Mouse (Mus musculus): ENCODE measurements around the gene Jup.
A peak's percentile ranks its signal among the peaks of the same experiment; 100 is the strongest.

Gene Jup

GRCm38 (mm10) chr11:100391884-100392345 is 5.6 kb downstream of the Jup start:
- no peak for ATAC-seq (ENCODE audit: insufficient number of reproducible peaks, low FRiP score, low TSS enrichment)

- no peak for ATAC-seq (ENCODE audit: insufficient number of reproducible peaks, low FRiP score, low TSS enrichment)
These were observed 6.3 kb downstream of the Jup start for GRCm38 (mm10) chr11:100391081-100391883.

GRCm38 (mm10) chr11:100389931-100390445 is 7.6 kb downstream of the Jup start:
- peak; percentile 67; the same call in 1 of the 2 replicates for ATAC-seq (ENCODE audit: insufficient number of reproducible peaks, low FRiP score, low TSS enrichment)

- no peak for ATAC-seq (ENCODE audit: insufficient number of reproducible peaks, low FRiP score, low TSS enrichment)
These were observed 9.0 kb downstream of the Jup start for GRCm38 (mm10) chr11:100388588-100388987.

- ATAC-seq (ENCODE audit: insufficient number of reproducible peaks, low FRiP score, low TSS enrichment) = no peak
These were observed 9.8 kb downstream of the Jup start for GRCm38 (mm10) chr11:100387589-100388375.

- no peak for ATAC-seq (ENCODE audit: insufficient number of reproducible peaks, low FRiP score, low TSS enrichment)
These were observed 10.5 kb downstream of the Jup start for GRCm38 (mm10) chr11:100387111-100387510.

- no peak for ATAC-seq (ENCODE audit: insufficient number of reproducible peaks, low FRiP score, low TSS enrichment)
These were observed 11.0 kb downstream of the Jup start for GRCm38 (mm10) chr11:100386586-100386985.

- no peak for ATAC-seq (ENCODE audit: insufficient number of reproducible peaks, low FRiP score, low TSS enrichment)
These were observed 12.5 kb downstream of the Jup start for GRCm38 (mm10) chr11:100385016-100385415.

GRCm38 (mm10) chr11:100382682-100383081 is 14.9 kb downstream of the Jup start:
- ATAC-seq (ENCODE audit: insufficient number of reproducible peaks, low FRiP score, low TSS enrichment) = no peak

GRCm38 (mm10) chr11:100379311-100379710 is 18.3 kb downstream of the Jup start:
- ATAC-seq (ENCODE audit: insufficient number of reproducible peaks, low FRiP score, low TSS enrichment) = no peak

- no peak for ATAC-seq (ENCODE audit: insufficient number of reproducible peaks, low FRiP score, low TSS enrichment)
These were observed 19.1 kb downstream of the Jup start for GRCm38 (mm10) chr11:100378446-100378845.

GRCm38 (mm10) chr11:100377989-100378388 is 19.6 kb downstream of the Jup start:
- no peak for ATAC-seq (ENCODE audit: insufficient number of reproducible peaks, low FRiP score, low TSS enrichment)

GRCm38 (mm10) chr11:100376746-100377389 is 20.7 kb downstream of the Jup start:
- ATAC-seq (ENCODE audit: insufficient number of reproducible peaks, low FRiP score, low TSS enrichment) = no peak

- no peak for ATAC-seq (ENCODE audit: insufficient number of reproducible peaks, low FRiP score, low TSS enrichment)
These were observed 21.6 kb downstream of the Jup start for GRCm38 (mm10) chr11:100376005-100376404.

GRCm38 (mm10) chr11:100375127-100375526 is 22.4 kb downstream of the Jup start:
- ATAC-seq (ENCODE audit: insufficient number of reproducible peaks, low FRiP score, low TSS enrichment) = no peak

- no peak for ATAC-seq (ENCODE audit: insufficient number of reproducible peaks, low FRiP score, low TSS enrichment)
These were observed 25.5 kb downstream of the Jup start for GRCm38 (mm10) chr11:100371981-100372558.

- ATAC-seq (ENCODE audit: insufficient number of reproducible peaks, low FRiP score, low TSS enrichment) = no peak
These were observed 27.7 kb downstream of the Jup start for GRCm38 (mm10) chr11:100369822-100370221.

GRCm38 (mm10) chr11:100369145-100369544 is 28.4 kb downstream of the Jup start:
- ATAC-seq (ENCODE audit: insufficient number of reproducible peaks, low FRiP score, low TSS enrichment) = no peak

- 0 out of 2 replicates have a peak, but pooled peaks have one; percentile 50 for ATAC-seq (ENCODE audit: insufficient number of reproducible peaks, low FRiP score, low TSS enrichment)
These were observed 34.5 kb downstream of the Jup start for GRCm38 (mm10) chr11:100362979-100363562.

Data from cerebellum, adult (tissue).